Mouse (Mus musculus) adrenal gland, adult 8-10 months (tissue): ENCODE results near the gene Tmem239. TPM values are rescaled to one million over a fixed set of nuclear protein-coding genes. Genes with fewer than 3 reads are reported as not detected.

Source experiments
- DNase-seq: peaks from one replicate; pipeline ENCODE4 v3.0.0; 2022
- total RNA-seq, 4 experiments: library from RNA; stranded (reverse); gene quantifications; 2 replicates each; pipeline ENCODE4 v1.2.4; 2022

Tmem239 gene
- total RNA-seq, 4 experiments from 2014 or later, result not detected

DNA sequence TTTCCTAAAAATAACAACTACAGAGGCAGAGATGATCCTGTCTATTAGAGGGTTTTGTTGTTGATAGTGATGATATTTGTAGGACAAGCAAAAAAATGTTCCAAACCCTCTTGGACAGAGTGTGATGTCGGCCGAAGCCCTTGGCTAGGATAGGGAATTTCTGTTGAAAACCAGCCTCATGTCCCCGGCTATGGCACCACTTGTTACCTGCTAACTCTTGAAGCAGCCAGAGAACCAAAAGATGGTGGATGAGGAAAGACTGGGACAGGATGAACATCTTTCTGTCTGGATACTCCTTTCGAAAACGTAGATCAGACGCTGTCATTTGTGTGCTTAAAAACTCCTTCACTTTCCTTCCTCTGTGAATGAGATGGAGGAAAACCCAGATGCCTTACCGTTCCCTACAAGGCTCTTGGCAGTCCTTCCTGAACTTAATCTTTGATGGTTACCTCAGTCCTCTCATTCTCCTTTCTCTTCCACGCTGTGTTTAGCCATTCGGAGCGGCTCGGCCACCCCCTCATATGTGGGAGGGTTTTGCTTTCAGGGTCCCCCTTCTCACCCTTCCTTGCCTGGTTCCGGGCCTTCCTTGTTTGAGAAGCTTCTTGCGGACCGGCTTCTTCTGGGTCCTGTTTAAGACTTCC is 44.9 kb downstream of the Tmem239 start:
- DNase-seq, result no peak

DNA sequence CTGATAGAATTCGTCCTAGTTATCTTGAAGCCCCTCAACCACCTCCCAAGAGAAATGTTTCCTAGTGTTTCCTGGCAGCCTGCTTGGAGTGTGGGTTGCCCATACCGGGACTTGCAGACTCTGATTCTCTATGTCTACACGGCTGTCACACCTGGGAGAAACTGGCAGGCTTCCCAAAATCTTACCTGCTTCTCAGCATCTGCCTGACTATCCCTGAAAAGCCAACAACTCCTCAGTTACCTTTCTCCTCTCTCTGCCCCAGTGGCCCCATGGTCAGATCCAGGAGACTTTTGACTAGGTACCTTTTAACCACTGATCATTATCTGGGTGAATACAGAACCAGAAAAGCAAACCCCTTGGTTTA is 45.4 kb downstream of the Tmem239 start:
- DNase-seq, result no peak

GRCm38 (mm10) chr2:130452266-130452665 is 46.0 kb downstream of the Tmem239 start:
- DNase-seq, result no peak

- DNase-seq, result no peak
Measured at GRCm38 (mm10) chr2:130453421-130453820, 47.1 kb downstream of the Tmem239 start.

DNA sequence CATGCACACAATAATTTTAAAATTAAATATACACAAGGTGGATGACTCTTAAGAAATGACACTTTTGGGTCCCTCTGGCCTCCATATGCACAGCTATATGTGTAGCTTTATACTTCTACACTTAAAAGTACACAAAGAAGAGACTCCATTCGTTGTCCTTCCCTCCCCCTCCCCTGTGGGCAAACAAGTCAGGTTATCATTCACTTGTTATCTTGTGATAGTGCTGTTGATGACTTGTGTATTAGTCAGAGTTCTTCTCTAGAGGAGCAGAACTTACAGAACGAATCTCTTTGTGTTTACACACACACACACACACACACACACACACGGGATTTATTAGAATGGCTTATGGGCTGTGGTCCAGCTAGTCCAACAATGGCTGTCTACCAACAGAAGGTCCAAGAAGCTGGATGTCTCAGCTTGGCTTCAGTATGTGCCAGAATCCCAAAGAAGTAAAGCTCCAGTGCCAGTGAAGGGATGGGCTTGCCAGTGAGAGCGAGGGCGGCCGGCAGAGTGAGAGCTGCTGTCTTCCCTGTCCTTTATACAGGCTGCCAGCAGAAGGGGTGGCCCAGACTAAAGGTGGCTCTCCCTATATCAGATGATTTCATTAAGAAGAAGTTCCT is 48.6 kb downstream of the Tmem239 start:
- no peak for DNase-seq

Other genes starting within 250 kb of the Tmem239 start
- 100 to 1,000 TPM; 172 to 197 (median 177) TPM for gene Snrpb, start 227.1 kb upstream of the Tmem239 start, total RNA-seq
- not detected for gene Tmc2, start 211.3 kb upstream of the Tmem239 start, total RNA-seq
- gene Nop56, start 132.0 kb upstream of the Tmem239 start, total RNA-seq, result 100 to 1,000 TPM in 3 of 4 experiments, 10 to 100 TPM in 1; 80.0 to 120 (median 115) TPM
- gene Idh3b, start 121.9 kb upstream of the Tmem239 start, total RNA-seq, result 100 to 1,000 TPM; 268 to 359 (median 297) TPM
- gene Ebf4, start 111.3 kb upstream of the Tmem239 start, total RNA-seq, result 1 to 10 TPM; 4.2 to 8.4 (median 6.0) TPM
- gene Cpxm1, start 8.9 kb upstream of the Tmem239 start, total RNA-seq, result 10 to 100 TPM in 1 of 4 experiments, 1 to 10 TPM in 3; 5.5 to 12.3 (median 7.9) TPM
- gene Gm28372, start 1.2 kb upstream of the Tmem239 start, total RNA-seq, result not detected
- 1 to 10 TPM in 1 of 4 experiments, not detected in 3; 4.6 TPM for gene 1700020A23Rik, start 1.2 kb upstream of the Tmem239 start, total RNA-seq
- gene Vps16, start 17.9 kb downstream of the Tmem239 start, total RNA-seq, result 10 to 100 TPM; 71.0 to 93.1 (median 71.7) TPM
- gene Pced1a, start 18.2 kb downstream of the Tmem239 start, total RNA-seq, result 10 to 100 TPM; 17.4 to 24.5 (median 19.7) TPM
- gene Ptpra, start 43.8 kb downstream of the Tmem239 start, total RNA-seq, result 100 to 1,000 TPM; 150 to 167 (median 158) TPM
- gene Mrps26, start 157.3 kb downstream of the Tmem239 start, total RNA-seq, result 10 to 100 TPM; 61.0 to 68.6 (median 65.5) TPM
- not detected for gene Oxt, start 169.7 kb downstream of the Tmem239 start, total RNA-seq
- gene Avp, start 176.1 kb downstream of the Tmem239 start, total RNA-seq, result not detected
- gene Fastkd5, start 223.5 kb downstream of the Tmem239 start, total RNA-seq, result 10 to 100 TPM in 3 of 4 experiments, 1 to 10 TPM in 1; 8.5 to 13.6 (median 11.8) TPM
- gene Ubox5, start 223.6 kb downstream of the Tmem239 start, total RNA-seq, result 1 to 10 TPM; 6.6 to 8.8 (median 7.7) TPM
- 10 to 100 TPM; 17.0 to 27.6 (median 21.1) TPM for gene Lzts3, start 236.3 kb downstream of the Tmem239 start, total RNA-seq